Mouse (Mus musculus): ENCODE measurements around the gene Rfc2. TPM values are rescaled to one million over a fixed set of nuclear protein-coding genes. Genes with fewer than 3 reads are reported as not detected.

Rfc2 gene
- polyA plus RNA-seq, 2 experiments, result 102 to 180 TPM

DNA sequence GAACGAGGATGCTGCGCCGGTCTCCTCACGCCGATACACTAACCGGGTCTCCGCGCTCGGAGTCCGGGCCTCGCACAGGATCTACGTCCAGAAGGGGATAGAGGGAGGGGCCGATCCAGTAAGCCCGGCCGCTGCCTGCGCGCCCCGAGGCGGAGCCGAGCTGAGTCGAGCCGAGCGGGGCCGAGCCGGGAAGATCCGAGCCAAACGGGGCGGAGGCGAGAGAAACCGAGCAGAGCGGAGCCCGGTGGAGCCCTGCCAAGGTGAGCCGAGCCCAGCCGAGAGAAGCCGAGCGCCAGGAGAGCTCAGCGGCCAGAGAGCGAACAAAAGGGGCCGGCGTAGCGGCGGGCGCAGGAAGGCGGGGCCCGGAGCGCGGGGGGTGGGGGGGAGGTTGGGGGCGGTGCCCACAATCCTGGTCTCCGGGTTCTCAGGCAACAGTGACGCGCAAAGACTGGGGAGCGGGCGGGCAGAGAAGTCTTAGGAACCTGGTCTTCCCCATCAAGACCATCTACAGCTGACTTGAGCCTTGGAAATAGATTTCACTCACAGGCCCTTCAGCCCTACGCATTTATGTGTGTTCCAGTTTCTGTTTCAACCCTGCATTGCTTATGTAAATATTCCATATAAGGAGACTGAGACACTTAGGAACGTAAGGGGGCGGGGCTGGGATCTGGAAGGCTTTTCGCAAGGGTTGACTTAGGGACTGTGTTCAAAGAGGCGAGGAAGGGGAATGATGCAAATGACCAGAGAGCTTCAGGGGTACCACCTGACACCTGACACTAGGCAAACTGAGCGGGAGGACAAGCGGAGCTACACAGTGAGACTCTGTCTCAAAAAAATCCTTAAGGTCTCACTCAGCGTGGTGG, 28.8 kb upstream of the Rfc2 start, which contains the start of gene Clip2:
Gene Clip2, minus strand, starts transcription at position 325 of the 863 bp plus-strand sequence.
- DNase-seq (ENCODE audit: low read depth in 3 of 3, low spot score in 3 of 3), result peak; percentile 39 to 64 (median 52)
- 2% methylated on average over 57 of the region's 61 CpGs for WGBS (ENCODE audit: insufficient replicate concordance)
- no peak for TF ChIP-seq EP300 (IDR thresholded peaks at IDR 0.05; ENCODE audit: low read depth)
- no peak for TF ChIP-seq CTCF (IDR thresholded peaks at IDR 0.05; ENCODE audit: low read depth)
- no peaks in the 10 kb centered on the region for H3K36me3 ChIP-seq (replicated peaks; ENCODE audit: control insufficient read depth, insufficient read depth, low read depth)
- H3K27ac ChIP-seq, result no peak within 1 kb of the TSS
- H3K27me3 ChIP-seq (ENCODE audit: control insufficient read depth, insufficient read depth, low read length), result peaks cover 2% of the 10 kb centered on the region; the same call in 1 of the 2 replicates
- H3K4me3 ChIP-seq (ENCODE audit: insufficient read depth in 1 of 2, low read depth in 2 of 2, low read length in 2 of 2), result peak within 1 kb of the TSS; percentile 63
- H3K4me1 ChIP-seq (replicated peaks; ENCODE audit: control insufficient read depth in 2 of 2, insufficient read depth in 2 of 2, low read length in 1 of 2), result peaks cover 0 to 9% of the 10 kb centered on the region in 2 experiments; a peak in 2 of 4 replicates
- H3K4me2 ChIP-seq (ENCODE audit: low read depth), result peak within 1 kb of the TSS; percentile 80
- peak; percentile 83 for ATAC-seq (ENCODE audit: insufficient read depth)
- peak within 1 kb of the TSS; percentile 53 for H3K9ac ChIP-seq (replicated peaks)
- H3K9me3 ChIP-seq (ENCODE audit: control insufficient read depth, low read length), result no peaks in the 10 kb centered on the region

DNA sequence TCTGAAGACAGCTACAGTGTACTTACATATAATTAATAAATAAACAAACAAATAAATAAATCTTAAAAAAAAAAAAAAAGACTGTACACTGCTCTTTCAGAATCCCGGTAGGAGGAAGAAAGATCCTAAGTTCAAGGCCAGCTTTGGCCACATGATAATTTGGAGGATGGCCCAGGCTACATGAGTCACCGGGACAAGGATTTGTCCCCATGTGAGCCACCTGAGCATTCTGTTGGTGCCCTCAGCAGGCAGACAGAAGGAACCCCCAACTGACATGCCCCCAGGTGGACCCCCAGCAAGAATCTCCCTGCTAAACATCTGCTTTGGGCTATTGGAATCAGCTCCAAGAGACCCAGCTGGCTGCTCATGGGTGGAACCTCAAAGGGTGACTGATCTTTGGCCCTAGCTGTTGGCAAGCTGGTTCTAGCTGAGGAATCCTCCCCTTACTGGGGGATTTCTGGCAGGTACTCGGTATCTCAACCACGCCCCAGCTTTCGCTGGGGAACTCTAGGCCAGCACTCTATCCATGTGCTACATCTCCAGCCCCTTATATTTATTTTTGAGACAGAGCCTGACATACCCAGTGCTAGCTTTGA, 27.1 kb upstream of the Rfc2 start:
- Histone ChIP-seq H3K4me2 (ENCODE audit: low read depth) (no peak overlapping the region), H3K36me3 (replicated peaks; ENCODE audit: control insufficient read depth, insufficient read depth, low read depth) (no peaks in the 10 kb centered on the region), H3K27me3 (ENCODE audit: control insufficient read depth, insufficient read depth, low read length) (peaks cover 2% of the 10 kb centered on the region; the same call in 1 of the 2 replicates), H3K27ac (no peak overlapping the region), H3K9me3 (ENCODE audit: control insufficient read depth, low read length) (no peaks in the 10 kb centered on the region), H3K9ac (replicated peaks) (no peak overlapping the region), H3K4me1 (replicated peaks; ENCODE audit: control insufficient read depth in 2 of 2, insufficient read depth in 2 of 2, low read length in 1 of 2) (peaks cover 0 to 6% of the 10 kb centered on the region in 2 experiments; a peak in 2 of 4 replicates), H3K4me3 (ENCODE audit: insufficient read depth in 1 of 2, low read depth in 2 of 2, low read length in 2 of 2) (no peak overlapping the region)
- ATAC-seq (ENCODE audit: insufficient read depth) (no peak), DNase-seq (ENCODE audit: low read depth in 3 of 3, low spot score in 3 of 3) (no peak)
- TF ChIP-seq EP300 (IDR thresholded peaks at IDR 0.05; ENCODE audit: low read depth), result no peak
- no peak for TF ChIP-seq CTCF (IDR thresholded peaks at IDR 0.05; ENCODE audit: low read depth)
- WGBS (ENCODE audit: insufficient replicate concordance), result 70% methylated on average over 5 of the region's 5 CpGs

DNA sequence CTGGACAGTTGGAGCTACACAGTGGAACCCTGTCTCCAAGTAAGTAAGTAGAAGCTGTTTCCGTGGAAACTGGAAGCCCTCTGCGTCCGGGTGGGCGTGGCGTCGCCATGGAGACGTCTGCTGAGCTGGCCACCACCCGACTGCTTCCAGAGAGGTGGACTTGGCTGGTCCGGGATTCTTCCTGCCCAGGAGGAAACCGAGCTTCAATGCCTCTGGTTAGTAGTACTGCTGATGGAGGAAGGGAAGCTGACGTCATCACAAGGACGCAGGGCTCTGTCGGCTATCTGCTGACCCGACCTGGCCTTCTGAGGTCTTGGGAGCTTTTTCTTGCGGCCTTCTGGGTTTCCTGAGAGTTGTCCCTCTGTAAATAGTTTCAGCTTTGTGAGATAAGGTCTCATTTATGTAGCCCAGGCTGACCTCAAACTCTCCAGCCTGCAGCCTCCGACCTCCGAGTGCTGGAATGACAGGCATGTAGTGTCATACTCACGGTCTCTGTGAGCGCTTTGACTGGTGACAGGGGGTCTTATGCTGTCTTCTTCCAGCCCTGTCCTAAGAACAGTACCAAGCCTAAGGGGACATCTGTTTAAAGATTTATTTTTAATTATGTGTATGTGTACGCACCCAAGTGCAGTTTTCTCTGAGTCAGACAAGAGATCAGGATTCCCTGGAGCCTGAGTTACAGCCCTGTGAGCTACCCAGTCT, 25.6 kb upstream of the Rfc2 start:
- TF ChIP-seq EP300 (IDR thresholded peaks at IDR 0.05; ENCODE audit: low read depth) (no peak), CTCF (IDR thresholded peaks at IDR 0.05; ENCODE audit: low read depth) (no peak)
- Histone ChIP-seq H3K4me2 (ENCODE audit: low read depth) (no peak overlapping the region), H3K9me3 (ENCODE audit: control insufficient read depth, low read length) (no peaks in the 10 kb centered on the region), H3K4me3 (ENCODE audit: insufficient read depth in 1 of 2, low read depth in 2 of 2, low read length in 2 of 2) (no peak overlapping the region), H3K27me3 (ENCODE audit: control insufficient read depth, insufficient read depth, low read length) (peaks cover 2% of the 10 kb centered on the region; the same call in 1 of the 2 replicates), H3K4me1 (replicated peaks; ENCODE audit: control insufficient read depth in 2 of 2, insufficient read depth in 2 of 2, low read length in 1 of 2) (peaks cover 0 to 6% of the 10 kb centered on the region in 2 experiments; a peak in 2 of 4 replicates), H3K27ac (no peak overlapping the region), H3K9ac (replicated peaks) (no peak overlapping the region), H3K36me3 (replicated peaks; ENCODE audit: control insufficient read depth, insufficient read depth, low read depth) (no peaks in the 10 kb centered on the region)
- 16% methylated on average over 20 of the region's 20 CpGs for WGBS (ENCODE audit: insufficient replicate concordance)
- DNase-seq (ENCODE audit: low read depth in 3 of 3, low spot score in 3 of 3) (no peak), ATAC-seq (ENCODE audit: insufficient read depth) (no peak)

DNA sequence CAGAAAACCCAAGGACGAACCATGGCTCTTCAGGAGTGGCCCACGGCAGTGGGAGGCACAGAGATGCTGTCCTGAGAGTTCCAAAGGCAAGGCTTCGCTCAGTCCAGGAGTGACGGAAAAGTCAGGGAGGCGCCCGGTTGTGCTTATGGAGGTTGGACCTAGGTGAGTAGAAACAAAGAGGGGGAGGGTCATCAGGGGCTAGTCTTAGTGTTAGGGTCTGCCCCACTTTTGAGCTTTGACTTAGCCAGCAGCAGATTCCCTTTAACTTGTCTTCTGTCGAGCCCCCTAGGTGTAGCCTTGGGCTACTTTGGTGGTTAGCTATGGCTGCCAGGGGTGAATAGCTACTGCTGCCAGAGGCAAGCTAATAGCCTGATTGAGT, 21.1 kb upstream of the Rfc2 start, which contains the start of gene Syna:
Gene Syna, minus strand, starts transcription at position 101 of the 379 bp plus-strand sequence.
- no peaks in the 10 kb centered on the region; the same call in 1 of the 2 replicates for H3K27me3 ChIP-seq (ENCODE audit: control insufficient read depth, insufficient read depth, low read length)
- H3K27ac ChIP-seq, result no peak within 1 kb of the TSS
- DNase-seq (ENCODE audit: low read depth in 3 of 3, low spot score in 3 of 3) (no peak), ATAC-seq (ENCODE audit: insufficient read depth) (no peak)
- peaks cover 0 to 2% of the 10 kb centered on the region in 2 experiments; a peak in 1 of 4 replicates for H3K4me1 ChIP-seq (replicated peaks; ENCODE audit: control insufficient read depth in 2 of 2, insufficient read depth in 2 of 2, low read length in 1 of 2)
- H3K9ac ChIP-seq (replicated peaks), result no peak within 1 kb of the TSS
- WGBS (ENCODE audit: insufficient replicate concordance), result 75% methylated on average over 7 of the region's 7 CpGs
- no peaks in the 10 kb centered on the region for H3K36me3 ChIP-seq (replicated peaks; ENCODE audit: control insufficient read depth, insufficient read depth, low read depth)
- no peak within 1 kb of the TSS for H3K4me2 ChIP-seq (ENCODE audit: low read depth)
- H3K9me3 ChIP-seq (ENCODE audit: control insufficient read depth, low read length), result no peaks in the 10 kb centered on the region
- no peak within 1 kb of the TSS for H3K4me3 ChIP-seq (ENCODE audit: insufficient read depth in 1 of 2, low read depth in 2 of 2, low read length in 2 of 2)
- no peak for TF ChIP-seq EP300 (IDR thresholded peaks at IDR 0.05; ENCODE audit: low read depth)
- TF ChIP-seq CTCF (IDR thresholded peaks at IDR 0.05; ENCODE audit: low read depth), result no peak

All from liver, embryonic 14.5 days (tissue).